Mouse (Mus musculus) C2C12 (cell line): ENCODE results near the gene Kank1. TPM values are rescaled to one million over a fixed set of nuclear protein-coding genes. Genes with fewer than 3 reads are reported as not detected.
A peak's percentile ranks its signal among the peaks of the same experiment; 100 is the strongest.

ENCODE experiments used
- H3K27me3 ChIP-seq: one replicate; pipeline ENCODE4 v1.6.1; 2011; ENCODE audit not compliant: control insufficient read depth, insufficient read depth, insufficient read length
- H3K36me3 ChIP-seq: one replicate; pipeline ENCODE4 v1.6.1; 2011; ENCODE audit not compliant: control insufficient read depth, insufficient read depth
- H3K4me3 ChIP-seq: one replicate; pipeline ENCODE4 v1.5.1; 2011; ENCODE audit warnings: mild to moderate bottlenecking, control low read depth; ENCODE audit not compliant: poor library complexity, insufficient read depth, severe bottlenecking
- H3K79me2 ChIP-seq: one replicate; pipeline ENCODE4 v1.6.1; 2011; ENCODE audit not compliant: control insufficient read depth, insufficient read depth
- H3K79me3 ChIP-seq: one replicate; pipeline ENCODE4 v1.6.1; 2011; ENCODE audit warnings: low read depth, control low read depth
- H3ac ChIP-seq: one replicate; pipeline ENCODE3; 2011; ENCODE audit warnings: low read depth; ENCODE audit not compliant: control insufficient read depth, insufficient read length
- CEBPB ChIP-seq: IDR thresholded peaks from one replicate; pipeline ENCODE4 v1.6.1; 2011; ENCODE audit warnings: low read depth, mild to moderate bottlenecking, control low read depth, moderate library complexity
- CTCF ChIP-seq: IDR thresholded peaks from one replicate; pipeline ENCODE4 v1.5.1; 2011; ENCODE audit not compliant: control insufficient read depth, insufficient read depth, insufficient read length
- FOSL1 ChIP-seq: IDR thresholded peaks from one replicate; pipeline ENCODE4 v1.8.0; 2011; ENCODE audit warnings: mild to moderate bottlenecking, low read length; ENCODE audit not compliant: poor library complexity, insufficient read depth, severe bottlenecking
- MAX ChIP-seq: IDR thresholded peaks from one replicate; pipeline ENCODE4 v1.6.1; 2011; ENCODE audit warnings: mild to moderate bottlenecking, control low read depth
- MYOD1 ChIP-seq: IDR thresholded peaks from one replicate; pipeline ENCODE4 v1.6.1; 2011; ENCODE audit warnings: low read depth; ENCODE audit not compliant: control insufficient read depth, insufficient read length
- MYOG ChIP-seq: IDR thresholded peaks from one replicate; pipeline ENCODE4 v1.6.1; 2011; ENCODE audit not compliant: control insufficient read depth, insufficient read length; ENCODE audit errors: extremely low read depth
- USF1 ChIP-seq: IDR thresholded peaks from one replicate; pipeline ENCODE4 v1.6.1; 2011; ENCODE audit warnings: low read depth, mild to moderate bottlenecking, control low read depth, moderate library complexity
- polyA plus RNA-seq: library from polyadenylated mRNA; unstranded; fragments of >200 nt; fragmentation: generic; extraction: Trizol; gene quantifications from one replicate; pipeline ENCODE4 v1.2.1, GENCODE M21; 2012; ENCODE audit warnings: missing spikeins

Gene Kank1
- polyA plus RNA-seq, 1 experiment = 0.49 TPM

DNA sequence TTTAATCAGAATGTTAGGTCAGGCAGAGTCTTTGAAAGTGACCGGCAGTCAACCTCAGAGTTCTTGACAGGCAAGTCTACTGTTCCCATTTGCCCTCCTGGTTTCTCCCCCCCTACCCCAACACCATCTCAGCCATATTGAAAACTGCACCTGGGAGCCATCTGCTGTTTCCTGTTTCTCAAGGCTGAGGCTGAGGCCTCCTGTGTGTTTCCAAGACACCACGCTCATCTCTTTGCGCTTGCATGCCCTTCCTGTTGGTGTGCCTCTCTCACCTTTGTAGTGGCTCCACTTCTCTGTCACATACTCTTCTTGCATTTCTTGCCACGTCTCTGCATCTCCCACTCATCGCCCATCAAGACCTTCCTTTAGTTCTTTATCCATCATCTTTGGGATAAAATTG lies 79.2 kb downstream of the Kank1 start:
- Histone ChIP-seq H3K36me3 (no peaks in the 10 kb centered on the region), H3K79me2 (no peaks in the 10 kb centered on the region), H3ac (no peak overlapping the region), H3K27me3 (peaks cover 39% of the 10 kb centered on the region), H3K79me3 (no peaks in the 10 kb centered on the region), H3K4me3 (no peak overlapping the region)
- no peak for TF ChIP-seq USF1

DNA sequence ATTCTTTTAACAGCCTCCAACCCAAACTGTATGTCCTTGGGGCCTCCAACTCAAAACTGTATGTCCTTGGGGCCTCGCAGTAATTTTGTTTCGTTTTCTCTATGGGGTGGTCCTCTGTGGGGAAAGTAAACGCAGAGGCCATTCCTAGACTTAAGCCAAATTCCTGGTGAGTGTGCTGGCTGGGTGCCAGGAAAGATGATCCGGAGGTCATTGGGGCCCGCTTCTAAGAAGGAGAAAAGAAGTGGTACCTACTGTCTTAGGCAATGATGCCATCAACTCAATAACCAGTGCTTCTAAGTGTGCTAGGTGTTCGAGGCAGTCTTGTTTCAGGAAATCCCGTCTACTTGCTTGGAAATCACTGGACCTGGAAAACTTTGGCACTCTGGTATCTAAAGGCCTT lies 87.5 kb downstream of the Kank1 start:
- TF ChIP-seq MAX (no peak), CTCF (no peak), MYOG (no peak), FOSL1 (no peak), USF1 (no peak), CEBPB (no peak), MYOD1 (no peak)
- Histone ChIP-seq H3K36me3 (no peaks in the 10 kb centered on the region), H3K4me3 (no peak overlapping the region), H3ac (no peak overlapping the region), H3K27me3 (no peaks in the 10 kb centered on the region), H3K79me3 (no peaks in the 10 kb centered on the region), H3K79me2 (no peaks in the 10 kb centered on the region)

DNA sequence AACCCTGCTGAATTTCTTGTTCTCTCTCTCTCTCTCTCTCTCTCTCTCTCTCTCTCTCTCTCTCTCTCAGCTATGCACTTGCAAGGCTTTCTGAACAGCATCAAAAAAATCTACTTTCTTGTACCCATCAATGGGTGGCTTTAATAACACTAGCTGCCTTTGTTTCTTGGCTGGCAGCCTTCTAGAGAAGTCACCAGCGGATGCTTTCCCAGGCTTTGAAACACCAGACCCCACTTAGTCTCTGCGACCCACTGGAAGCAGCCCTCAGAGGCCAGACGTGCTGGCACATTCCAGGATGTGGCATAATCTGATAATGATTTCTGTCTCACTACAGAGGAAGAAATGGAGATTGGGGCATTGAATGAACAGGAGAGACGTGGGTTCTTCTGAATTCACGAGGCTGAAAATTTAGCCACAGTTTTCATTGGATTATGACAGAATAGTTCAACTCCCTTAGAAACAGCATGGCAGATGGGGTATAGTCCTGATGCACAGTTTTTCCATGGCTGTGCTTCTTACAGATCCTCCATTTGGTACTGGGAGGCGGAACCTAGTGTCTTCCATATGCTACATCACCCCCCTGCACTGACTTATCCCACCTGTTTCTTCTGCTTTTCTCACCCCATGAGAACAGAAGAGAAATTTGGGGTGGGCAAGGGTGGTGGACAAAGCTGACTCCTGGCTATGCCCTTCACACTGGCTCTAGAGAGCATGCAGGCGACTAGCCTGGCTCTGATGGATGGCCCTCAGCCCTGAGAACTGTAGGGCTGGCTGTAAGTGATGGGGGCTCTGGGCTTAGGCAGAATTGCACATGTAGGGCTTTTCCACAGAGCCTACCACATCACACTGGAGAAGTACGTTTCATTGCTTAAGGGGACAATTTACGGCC lies 88.6 kb downstream of the Kank1 start:
- H3K27me3 ChIP-seq = no peaks in the 10 kb centered on the region
- TF ChIP-seq USF1 (no peak), MAX (no peak), MYOG (no peak), CEBPB (no peak), FOSL1 (no peak), CTCF (no peak), MYOD1 (no peak)
- no peak overlapping the region for H3K4me3 ChIP-seq
- no peaks in the 10 kb centered on the region for H3K79me2 ChIP-seq
- no peaks in the 10 kb centered on the region for H3K36me3 ChIP-seq
- no peaks in the 10 kb centered on the region for H3K79me3 ChIP-seq
- H3ac ChIP-seq = no peak overlapping the region

GRCm38 (mm10) chr19:25326002-25326300 lies 89.2 kb downstream of the Kank1 start:
- Histone ChIP-seq H3K27me3 (no peaks in the 10 kb centered on the region), H3K79me3 (no peaks in the 10 kb centered on the region), H3ac (no peak overlapping the region), H3K4me3 (no peak overlapping the region), H3K36me3 (no peaks in the 10 kb centered on the region), H3K79me2 (no peaks in the 10 kb centered on the region)
- TF ChIP-seq MYOD1 (no peak), MYOG (no peak), CTCF (no peak)

- H3K36me3 ChIP-seq = no peaks in the 10 kb centered on the region
- H3K27me3 ChIP-seq = no peaks in the 10 kb centered on the region
- H3K4me3 ChIP-seq = no peak overlapping the region
- H3K79me3 ChIP-seq = no peaks in the 10 kb centered on the region
- no peaks in the 10 kb centered on the region for H3K79me2 ChIP-seq
- TF ChIP-seq MYOG (no peak), CEBPB (no peak), CTCF (no peak), MYOD1 (no peak), MAX (no peak), FOSL1 (no peak), USF1 (no peak)
- H3ac ChIP-seq = no peak overlapping the region
These were observed 90.9 kb downstream of the Kank1 start for GRCm38 (mm10) chr19:25327633-25328032.

DNA sequence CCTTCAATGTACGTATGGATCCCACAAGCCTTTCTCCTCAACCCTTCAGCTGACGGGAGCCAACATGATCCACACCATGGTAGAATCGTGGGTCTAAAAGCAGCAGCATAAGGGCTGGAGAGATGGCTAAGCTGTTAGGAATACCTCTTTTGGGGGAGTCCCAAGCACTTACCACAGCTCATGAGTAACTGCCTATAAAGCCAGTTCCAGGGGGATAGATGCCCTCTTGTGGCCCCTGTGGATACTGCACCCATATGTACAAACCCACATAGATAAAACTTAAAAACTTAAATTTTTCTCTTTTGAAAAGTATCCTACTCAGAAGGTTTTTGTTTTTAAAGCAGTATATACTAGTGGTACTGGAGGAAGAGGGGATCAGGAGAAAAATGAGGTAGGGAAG lies 97.6 kb downstream of the Kank1 start:
- TF ChIP-seq MYOD1 (no peak), CTCF (peak; percentile 34), MAX (no peak)
- Histone ChIP-seq H3K4me3 (no peak overlapping the region), H3K36me3 (no peaks in the 10 kb centered on the region), H3ac (no peak overlapping the region), H3K79me2 (no peaks in the 10 kb centered on the region), H3K27me3 (no peaks in the 10 kb centered on the region), H3K79me3 (no peaks in the 10 kb centered on the region)
